Mouse (Mus musculus) stomach, embryonic 14.5 days (tissue): ENCODE results near the gene Hey2. TPM values are rescaled to one million over a fixed set of nuclear protein-coding genes. Genes with fewer than 3 reads are reported as not detected.
A peak's percentile ranks its signal among the peaks of the same experiment; 100 is the strongest.

Experiments used
- ATAC-seq: fragments of 200-750 bp; cut with Nextera tagmentation; 2 replicates; pipeline ENCODE4 v1.8.0; 2017; ENCODE audit warnings: low read depth, moderate TSS enrichment; ENCODE audit not compliant: insufficient number of reproducible peaks, insufficient read depth, low FRiP score
- H3K27ac ChIP-seq: fragments of 300-500 bp; sonication (generic); 2 replicates; pipeline ENCODE4 v1.5.1; 2014; ENCODE audit warnings: mild to moderate bottlenecking, low read length, moderate library complexity, mixed read lengths
- H3K27me3 ChIP-seq: fragments of 300-500 bp; sonication (generic); 2 replicates; pipeline ENCODE4 v1.6.1; 2014; ENCODE audit warnings: low read length, control low read depth, mixed read lengths; ENCODE audit not compliant: control insufficient read depth, insufficient read depth
- H3K36me3 ChIP-seq: fragments of 300-500 bp; sonication (generic); 2 replicates; pipeline ENCODE4 v1.6.1; 2014; ENCODE audit warnings: mild to moderate bottlenecking, control low read depth, low read length, moderate library complexity, mixed read lengths; ENCODE audit not compliant: control insufficient read depth, insufficient read depth
- H3K4me1 ChIP-seq: fragments of 300-500 bp; sonication (generic); 2 replicates; pipeline ENCODE4 v1.6.1; 2014; ENCODE audit warnings: low read length, control low read depth, mixed read lengths; ENCODE audit not compliant: control insufficient read depth, insufficient read depth
- H3K4me2 ChIP-seq: fragments of 300-500 bp; sonication (generic); replicated peaks from 2 replicates; pipeline ENCODE4 v1.6.1; 2014; ENCODE audit warnings: low read depth, low read length, control low read depth
- H3K4me3 ChIP-seq: fragments of 300-500 bp; sonication (generic); 2 replicates; pipeline ENCODE4 v1.5.1; 2014; ENCODE audit warnings: low read depth, low read length, control low read depth
- H3K9ac ChIP-seq: fragments of 300-500 bp; sonication (generic); replicated peaks from 2 replicates; pipeline ENCODE4 v1.6.1; 2014; ENCODE audit warnings: low read depth, mild to moderate bottlenecking, control low read depth, low read length, moderate library complexity, mixed read lengths
- H3K9me3 ChIP-seq: fragments of 300-500 bp; sonication (generic); 2 replicates; pipeline ENCODE4 v1.6.1; 2016; ENCODE audit warnings: low read depth, low read length, control low read depth; ENCODE audit not compliant: control insufficient read depth
- WGBS: fragments of 180-500 bp; shearing (Covaris S2); extraction: QIAGEN DNeasy Blood & Tissue Kit; methylation state at CpG from one replicate; pipeline ENCODE4 v1.1.7; 2014; 5-methylcytosine and 5-hydroxymethylcytosine counted together
- polyA plus RNA-seq: library from polyadenylated mRNA; unstranded; fragments of >200 nt; fragmentation: Nextera tagmentation; extraction: Ambion mirVana; gene quantifications from 2 replicates; pipeline ENCODE4 v1.2.1, GENCODE M21; 2014

Hey2 gene
- 4.7 and 5.5 TPM in 2 replicates for polyA plus RNA-seq

DNA sequence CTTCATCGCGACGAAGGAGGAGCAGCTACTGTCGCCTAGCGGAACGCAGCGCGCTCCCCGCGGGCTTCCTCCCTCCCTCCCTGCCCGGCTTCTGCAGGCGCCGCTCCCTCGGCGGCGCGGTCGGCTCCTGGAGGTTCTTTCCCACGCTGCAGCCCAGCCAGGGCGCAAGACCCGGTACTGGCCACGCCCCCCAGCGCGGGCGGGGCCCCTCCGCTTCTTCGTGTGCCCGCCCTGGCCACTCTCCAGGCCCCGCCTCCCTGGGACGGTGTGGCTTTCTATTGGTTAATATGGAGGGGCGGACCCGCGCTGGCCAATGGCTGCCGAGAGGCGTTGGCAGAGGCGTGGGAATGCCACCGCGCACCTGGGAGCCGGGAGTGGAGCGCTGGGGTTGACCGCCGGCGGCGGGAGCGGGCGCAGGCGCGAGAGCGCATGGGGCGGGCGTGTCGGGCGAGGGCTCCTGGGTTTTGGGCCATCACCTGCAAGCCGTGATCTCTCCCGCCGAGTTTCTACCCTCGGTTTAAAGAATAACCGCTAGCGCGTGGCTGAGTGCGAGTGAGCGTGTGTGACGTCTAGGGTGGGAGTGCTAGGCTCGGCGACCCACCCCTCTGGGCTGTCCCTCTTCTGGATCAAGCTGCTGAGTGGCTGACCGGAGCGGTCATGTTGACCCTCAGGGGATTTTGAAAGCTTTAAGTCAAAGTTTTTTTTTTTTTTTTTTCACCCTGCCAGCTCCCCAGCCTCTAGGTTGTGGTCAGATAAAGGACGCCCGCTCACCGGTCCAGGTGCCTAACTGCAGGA is at the start of gene Hey2:
Hey2 (minus strand) TSS at position 159 of the 795 bp plus-strand sequence.
- ATAC-seq = peak; percentile 99
- no peaks in the 10 kb centered on the region for H3K9me3 ChIP-seq
- no peaks in the 10 kb centered on the region for H3K27me3 ChIP-seq
- H3K4me1 ChIP-seq = peaks cover 7% of the 10 kb centered on the region; the same call in 1 of the 2 replicates
- peak within 1 kb of the TSS; percentile 50 for H3K27ac ChIP-seq
- peak within 1 kb of the TSS; percentile 50 for H3K4me3 ChIP-seq
- WGBS = under 1% methylated on average over 68 of the region's 70 CpGs
- peak within 1 kb of the TSS; percentile 77 for H3K4me2 ChIP-seq
- no peaks in the 10 kb centered on the region for H3K36me3 ChIP-seq
- H3K9ac ChIP-seq = peak within 1 kb of the TSS; percentile 22

DNA sequence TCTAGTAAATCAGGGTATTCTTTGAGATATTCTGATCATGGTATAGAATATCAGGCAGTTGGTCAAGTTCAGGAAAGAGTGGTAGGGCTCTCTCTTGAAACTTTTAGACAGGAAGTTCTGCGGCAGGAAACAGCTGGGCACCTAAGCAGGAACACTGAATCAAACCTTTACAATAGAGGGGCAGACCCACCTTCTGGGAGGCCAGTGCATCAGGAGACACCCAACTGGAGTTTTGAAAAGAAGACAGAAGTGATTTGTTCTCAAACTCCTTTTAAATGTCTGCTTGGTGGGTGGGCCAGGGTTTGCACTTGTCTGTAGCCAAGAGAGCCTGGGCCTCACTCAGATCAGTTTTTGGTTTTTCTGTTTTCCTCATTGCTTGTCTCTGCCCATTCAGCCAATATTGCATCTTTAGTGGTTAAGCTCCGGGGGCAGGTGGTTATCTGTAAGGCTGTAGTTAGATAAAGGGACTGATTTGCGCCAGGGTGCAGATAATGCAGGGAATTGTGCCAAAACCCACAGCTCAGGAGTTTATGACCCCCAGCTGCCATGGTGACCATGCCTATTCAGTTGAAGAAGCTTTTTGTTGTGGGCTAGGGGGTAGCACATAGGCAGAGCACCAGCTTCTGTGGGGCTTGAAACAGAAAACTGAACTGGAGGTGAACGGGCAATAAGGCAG is 40.6 kb upstream of the Hey2 start:
- H3K27ac ChIP-seq = no peak overlapping the region
- H3K9ac ChIP-seq = no peak overlapping the region
- H3K4me3 ChIP-seq = no peak overlapping the region
- no peak overlapping the region for H3K4me2 ChIP-seq
- H3K27me3 ChIP-seq = no peaks in the 10 kb centered on the region
- no peak for ATAC-seq
- no peaks in the 10 kb centered on the region for H3K36me3 ChIP-seq
- 67% methylated on average over 4 of the region's 4 CpGs for WGBS
- H3K9me3 ChIP-seq = no peaks in the 10 kb centered on the region
- no peaks in the 10 kb centered on the region for H3K4me1 ChIP-seq

DNA sequence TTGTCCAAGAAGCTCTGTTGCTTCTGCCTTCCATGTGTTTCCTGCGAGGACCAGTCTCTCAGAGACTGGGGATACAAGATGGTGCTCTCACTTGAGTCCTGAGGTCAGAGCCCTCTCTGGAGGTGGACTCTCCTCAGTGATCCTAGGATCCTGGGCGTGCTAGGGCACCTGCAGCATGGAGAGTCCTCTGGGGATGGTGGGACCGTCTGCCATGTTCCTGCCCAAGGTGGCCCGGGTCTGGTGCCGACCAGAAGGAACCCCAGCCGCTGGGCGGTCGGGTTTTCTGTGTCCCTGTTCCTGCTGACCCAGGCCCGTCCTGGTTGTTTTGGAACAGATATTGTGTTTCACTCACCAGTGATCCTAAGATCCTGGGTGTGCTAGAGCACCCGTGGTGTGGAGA is 38.5 kb upstream of the Hey2 start:
- Histone ChIP-seq H3K4me2 (no peak overlapping the region), H3K36me3 (no peaks in the 10 kb centered on the region), H3K9me3 (no peaks in the 10 kb centered on the region), H3K4me1 (no peaks in the 10 kb centered on the region), H3K4me3 (no peak overlapping the region), H3K27ac (no peak overlapping the region), H3K9ac (no peak overlapping the region), H3K27me3 (no peaks in the 10 kb centered on the region)
- no peak for ATAC-seq
- 88% methylated on average over 10 of the region's 10 CpGs for WGBS

DNA sequence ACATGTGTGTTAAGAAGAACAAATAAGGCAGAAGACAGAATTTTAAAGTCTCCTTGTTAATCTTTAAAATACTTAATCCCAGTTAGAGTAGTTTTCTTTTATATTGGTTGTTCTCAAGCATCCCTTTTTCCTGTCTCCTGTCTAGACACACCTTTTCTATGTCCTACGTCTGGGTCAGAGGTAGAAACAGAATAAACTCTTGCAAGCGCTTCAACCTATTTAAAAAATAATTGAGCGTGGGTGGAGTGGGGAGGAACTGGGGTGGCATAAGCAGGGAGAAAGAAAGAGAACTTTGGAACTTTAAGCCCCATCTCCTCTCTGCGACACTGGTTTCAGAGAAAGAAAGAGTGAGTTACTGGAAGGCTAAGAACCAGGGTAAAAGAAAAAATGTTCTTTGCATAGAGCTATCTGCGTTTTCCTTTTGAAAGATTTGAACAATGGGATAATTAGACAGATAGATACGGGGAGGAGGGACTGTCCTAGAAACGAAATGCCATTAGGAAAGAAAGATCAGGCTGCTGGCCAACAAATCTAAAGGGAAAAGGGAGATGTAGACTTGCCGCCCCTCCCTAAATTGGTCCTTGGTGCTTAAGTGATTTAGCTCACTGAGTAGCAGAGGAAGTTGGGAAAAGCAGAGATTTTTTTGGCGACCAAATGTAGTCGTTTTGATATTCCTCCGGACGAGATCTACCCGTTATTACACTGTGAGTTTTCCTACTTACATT is 2.7 kb upstream of the Hey2 start:
- H3K36me3 ChIP-seq = no peaks in the 10 kb centered on the region
- no peak for ATAC-seq
- H3K27ac ChIP-seq = no peak overlapping the region
- 26% methylated on average over 13 of the region's 13 CpGs for WGBS
- no peak overlapping the region for H3K4me3 ChIP-seq
- peaks cover 7% of the 10 kb centered on the region; the same call in 1 of the 2 replicates for H3K4me1 ChIP-seq
- no peak overlapping the region for H3K4me2 ChIP-seq
- H3K9ac ChIP-seq = no peak overlapping the region
- H3K9me3 ChIP-seq = no peaks in the 10 kb centered on the region
- H3K27me3 ChIP-seq = no peaks in the 10 kb centered on the region

DNA sequence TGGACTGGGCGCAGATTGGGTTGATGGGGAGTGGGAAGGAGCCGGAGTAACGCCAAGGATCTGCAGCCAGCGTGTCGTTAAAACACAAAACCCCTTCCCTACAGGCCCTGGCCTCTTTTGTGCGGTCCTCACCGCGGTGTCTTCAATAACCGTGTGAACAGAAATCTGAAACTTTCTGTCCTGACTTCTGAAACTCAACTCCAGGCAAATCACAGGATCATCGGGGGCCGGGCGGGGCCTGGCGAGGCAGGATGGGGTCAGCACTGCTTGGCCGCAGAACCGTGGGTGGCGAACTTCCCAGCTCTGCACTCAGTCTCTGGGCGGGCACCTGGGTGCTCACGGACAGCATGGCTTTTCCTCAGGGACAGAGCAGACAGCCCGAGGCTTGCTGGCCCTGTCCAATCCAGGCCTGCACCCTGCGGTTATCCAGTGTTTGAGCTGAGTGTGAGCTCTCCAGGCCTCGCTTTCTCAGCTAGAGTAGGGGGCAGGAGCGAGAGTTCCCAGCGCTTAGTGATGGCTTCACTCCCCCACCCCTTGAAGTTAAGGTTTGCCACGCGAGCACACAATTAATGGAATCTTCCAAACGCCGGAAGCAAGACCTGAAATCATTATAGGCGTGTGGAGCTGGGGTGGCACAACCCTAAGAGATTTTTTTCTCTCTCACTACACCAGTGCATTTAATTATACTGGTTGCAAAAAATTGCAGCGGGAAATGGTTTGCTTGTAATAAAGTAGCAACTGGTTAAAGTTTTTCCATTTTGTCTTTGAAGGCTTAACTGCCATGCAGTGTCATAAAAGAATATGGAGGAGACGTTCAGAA is 1.8 kb upstream of the Hey2 start:
- Histone ChIP-seq H3K9ac (peak overlapping the region; percentile 25; the same call in 1 of the 2 replicates), H3K4me3 (peak overlapping the region; percentile 50), H3K4me1 (peaks cover 7% of the 10 kb centered on the region; the same call in 1 of the 2 replicates), H3K9me3 (no peaks in the 10 kb centered on the region), H3K27ac (peak overlapping the region; percentile 50; the same call in 1 of the 2 replicates), H3K27me3 (no peaks in the 10 kb centered on the region), H3K36me3 (no peaks in the 10 kb centered on the region), H3K4me2 (peak overlapping the region; percentile 77)
- no peak for ATAC-seq
- 9% methylated on average over 30 of the region's 30 CpGs for WGBS

DNA sequence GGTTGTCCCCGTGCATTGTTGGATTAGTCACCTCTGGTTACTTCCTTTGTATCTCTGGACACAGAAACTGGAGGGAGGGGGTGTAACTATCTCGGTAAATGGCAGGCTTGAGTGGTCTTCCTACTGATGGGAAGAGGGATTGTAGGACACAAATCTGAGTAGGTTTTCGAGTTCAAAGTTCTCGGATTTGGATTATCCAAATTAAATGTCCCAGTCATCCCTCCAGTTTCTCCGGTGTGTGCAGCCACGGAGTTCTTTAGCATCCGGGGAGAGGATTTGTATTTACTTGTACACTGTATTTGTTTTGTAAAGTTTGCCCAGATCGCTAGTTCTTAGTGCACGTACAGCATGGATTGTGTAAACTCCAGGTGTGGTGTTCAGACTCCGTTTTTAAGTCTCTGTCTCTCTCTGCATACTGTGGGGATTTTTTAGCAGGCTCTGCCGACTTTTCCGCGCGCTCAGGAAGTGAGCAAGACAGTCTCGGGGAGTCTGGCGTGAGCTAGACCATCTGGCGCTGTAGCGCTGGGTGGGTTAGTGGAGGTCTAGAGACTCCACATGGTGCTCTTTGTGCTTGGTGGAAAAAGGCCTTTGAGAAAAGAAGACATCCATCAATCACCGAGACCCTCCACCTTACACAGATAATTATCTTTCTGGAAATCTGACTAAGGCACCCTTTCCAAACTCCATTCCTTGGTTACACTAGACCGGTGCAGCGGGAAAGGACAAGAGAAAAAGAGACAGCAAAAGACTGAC is 1.0 kb upstream of the Hey2 start:
- H3K36me3 ChIP-seq = no peaks in the 10 kb centered on the region
- H3K9ac ChIP-seq = no peak overlapping the region; the same call in 1 of the 2 replicates
- peak overlapping the region; percentile 77 for H3K4me2 ChIP-seq
- no peaks in the 10 kb centered on the region for H3K9me3 ChIP-seq
- peak overlapping the region; percentile 50 for H3K27ac ChIP-seq
- peak overlapping the region; percentile 50 for H3K4me3 ChIP-seq
- H3K4me1 ChIP-seq = peaks cover 7% of the 10 kb centered on the region; the same call in 1 of the 2 replicates
- H3K27me3 ChIP-seq = no peaks in the 10 kb centered on the region
- under 1% methylated on average over 21 of the region's 21 CpGs for WGBS
- ATAC-seq = no peak

DNA sequence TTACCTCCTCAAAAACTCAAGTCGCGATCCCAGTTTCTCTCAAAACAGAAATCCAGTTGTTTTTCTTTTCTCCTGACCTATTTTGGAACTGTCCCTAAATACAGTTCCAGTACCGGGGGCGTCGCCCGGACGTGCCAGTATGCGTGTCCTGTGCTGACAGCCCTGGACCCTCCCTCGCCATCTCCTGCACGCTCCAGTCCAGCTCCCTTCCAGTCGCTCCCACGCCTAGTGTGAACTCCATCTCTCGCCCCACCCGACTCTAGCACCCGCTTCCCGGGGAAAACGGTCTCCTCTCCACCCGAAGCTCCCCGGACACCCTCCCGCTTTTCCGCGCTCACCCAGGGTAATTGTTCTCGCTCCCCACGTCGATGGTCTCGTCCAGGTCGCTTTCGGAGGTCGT is 373 bp downstream of the Hey2 start:
- Histone ChIP-seq H3K27ac (no peak overlapping the region), H3K4me2 (peak overlapping the region; percentile 77), H3K9me3 (no peaks in the 10 kb centered on the region), H3K9ac (peak overlapping the region; percentile 22), H3K27me3 (no peaks in the 10 kb centered on the region), H3K36me3 (no peaks in the 10 kb centered on the region), H3K4me3 (peak overlapping the region; percentile 50), H3K4me1 (peaks cover 7% of the 10 kb centered on the region; the same call in 1 of the 2 replicates)
- peak; percentile 15; the same call in 1 of the 2 replicates for ATAC-seq
- WGBS = 0% methylated on average over 29 of the region's 29 CpGs
